Comparison of ENCODE assay signal across 18 mouse cellular contexts in genomic region chrX:74388153-74388552, GRCm38 (mm10). TPM values are rescaled to one million over a fixed set of nuclear protein-coding genes. Genes with fewer than 3 reads are reported as not detected.
DNase-seq lines count a peak whose midpoint lies in the region; ATAC-seq and TF ChIP-seq lines count a peak whose summit lies in the region.
"Had no signal": no experiment of that assay in that cellular context is flagged by ENCODE, and none has a peak within 500 bp of the region (broad histone marks: within the 10 kb centered on the region; RNA-seq: fewer than 3 reads in every experiment).

No protein-coding gene starts in this region.

- H3K27ac ChIP-seq in midbrain, postnatal 0 days (ENCODE audit: low read depth, low read length): no peak overlapping the region
- H3K27ac ChIP-seq in midbrain, embryonic 10.5 days (replicated peaks): no peak overlapping the region
- H3K27ac ChIP-seq in liver, embryonic 13.5 days: peak overlapping the region; percentile 59
- H3K27ac ChIP-seq in liver, postnatal 0 days (ENCODE audit: low read depth): no peak overlapping the region
- H3K27ac ChIP-seq: embryonic facial prominence, embryonic 10.5 days; forebrain, embryonic 13.5 days; hindbrain, embryonic 14.5 days had no signal

- no peak for TF ChIP-seq CTCF in midbrain, postnatal 0 days (IDR thresholded peaks at IDR 0.05)
- no peak for TF ChIP-seq CTCF in liver, postnatal 0 days (IDR thresholded peaks at IDR 0.05; ENCODE audit: low read depth)

- H3K4me1 ChIP-seq in midbrain, postnatal 0 days (ENCODE audit: insufficient read depth, low read length): 0 out of 2 replicates have a peak, but pooled peaks cover 3% of the 10 kb centered on the region
- H3K4me1 ChIP-seq in midbrain, embryonic 10.5 days: peaks cover 6% of the 10 kb centered on the region; the same call in 1 of the 2 replicates
- peaks cover 44% of the 10 kb centered on the region for H3K4me1 ChIP-seq in liver, embryonic 13.5 days (replicated peaks)
- peaks cover 2% of the 10 kb centered on the region; the same call in 1 of the 2 replicates for H3K4me1 ChIP-seq in liver, postnatal 0 days (ENCODE audit: insufficient read depth)
- H3K4me1 ChIP-seq: embryonic facial prominence, embryonic 10.5 days had no signal

- TF ChIP-seq EP300 in liver, postnatal 0 days (IDR thresholded peaks at IDR 0.05; ENCODE audit: low read depth): peak; percentile 68

- ATAC-seq in midbrain, postnatal 0 days (ENCODE audit: low FRiP score): no peak
- ATAC-seq in liver, embryonic 13.5 days (ENCODE audit: low read depth): peak; percentile 25
- no peak for ATAC-seq in liver, postnatal 0 days
- ATAC-seq: forebrain, embryonic 13.5 days; forebrain, postnatal 0 days had no signal

- no peaks in the 10 kb centered on the region; the same call in 1 of the 2 replicates for H3K36me3 ChIP-seq in midbrain, postnatal 0 days (ENCODE audit: insufficient read depth, low read length)
- peaks cover 31% of the 10 kb centered on the region for H3K36me3 ChIP-seq in midbrain, embryonic 10.5 days
- H3K36me3 ChIP-seq in liver, embryonic 13.5 days: 0 out of 2 replicates have a peak, but pooled peaks cover 4% of the 10 kb centered on the region
- H3K36me3 ChIP-seq in liver, postnatal 0 days (replicated peaks; ENCODE audit: insufficient read depth, low read length): 0 out of 2 replicates have a peak, but pooled peaks cover 12% of the 10 kb centered on the region

- H3K9ac ChIP-seq in midbrain, postnatal 0 days (replicated peaks; ENCODE audit: low read length, poor library complexity, severe bottlenecking): 0 out of 2 replicates have a peak overlapping the region, but pooled peaks have one; percentile 2
- no peak overlapping the region for H3K9ac ChIP-seq in liver, embryonic 13.5 days
- no peak overlapping the region for H3K9ac ChIP-seq in liver, postnatal 0 days (replicated peaks)
- H3K9ac ChIP-seq: forebrain, embryonic 13.5 days; forebrain, postnatal 0 days; hindbrain, embryonic 14.5 days had no signal

- H3K9me3 ChIP-seq in midbrain, postnatal 0 days (ENCODE audit: low read length): no peaks in the 10 kb centered on the region
- no peaks in the 10 kb centered on the region for H3K9me3 ChIP-seq in midbrain, embryonic 10.5 days (replicated peaks)
- H3K9me3 ChIP-seq in liver, embryonic 13.5 days (replicated peaks): no peaks in the 10 kb centered on the region
- H3K9me3 ChIP-seq in liver, postnatal 0 days (ENCODE audit: low read length): no peaks in the 10 kb centered on the region
- H3K9me3 ChIP-seq: embryonic facial prominence, embryonic 10.5 days; forebrain, embryonic 13.5 days had no signal

- H3K4me3 ChIP-seq in midbrain, postnatal 0 days (ENCODE audit: low read depth, low read length): no peak overlapping the region
- H3K4me3 ChIP-seq in midbrain, embryonic 10.5 days: no peak overlapping the region
- H3K4me3 ChIP-seq in liver, embryonic 13.5 days (replicated peaks): no peak overlapping the region
- H3K4me3 ChIP-seq in liver, postnatal 0 days (ENCODE audit: low read depth, low read length): no peak overlapping the region
- H3K4me3 ChIP-seq: embryonic facial prominence, embryonic 10.5 days; forebrain, embryonic 13.5 days had no signal

- DNase-seq in midbrain, postnatal 0 days (ENCODE audit: low spot score): no peak
- DNase-seq in midbrain, embryonic 10.5 days (ENCODE audit: low spot score): no peak
- no peak for DNase-seq in liver, embryonic 13.5 days
- DNase-seq in liver, postnatal 0 days: no peak
- DNase-seq in ovary, postnatal 36 days (ENCODE audit: low spot score): no peak
- no peak for DNase-seq in cerebellum, adult 11 months
- no peak for DNase-seq in urinary bladder, postnatal 36 days (ENCODE audit: low spot score in 2 of 2)
- DNase-seq: adrenal gland, postnatal 10 days; cerebellum, adult 18-20 months; cerebellum, postnatal 10 days; forebrain, postnatal 0 days; gastrocnemius, postnatal 36 days; heart, adult 11 months; heart, postnatal 10 days had no signal

- H3K27me3 ChIP-seq in midbrain, postnatal 0 days (ENCODE audit: insufficient read depth, low read length): no peaks in the 10 kb centered on the region
- no peaks in the 10 kb centered on the region for H3K27me3 ChIP-seq in midbrain, embryonic 10.5 days (ENCODE audit: low read depth, poor library complexity, severe bottlenecking)
- H3K27me3 ChIP-seq in liver, embryonic 13.5 days: no peaks in the 10 kb centered on the region
- H3K27me3 ChIP-seq in liver, postnatal 0 days (ENCODE audit: insufficient read depth, low read length): no peaks in the 10 kb centered on the region
- H3K27me3 ChIP-seq: CH12.LX; forebrain, embryonic 13.5 days had no signal

- H3K4me2 ChIP-seq in midbrain, postnatal 0 days (ENCODE audit: low read depth, low read length, poor library complexity, severe bottlenecking): no peak overlapping the region
- no peak overlapping the region for H3K4me2 ChIP-seq in liver, embryonic 13.5 days
- no peak overlapping the region for H3K4me2 ChIP-seq in liver, postnatal 0 days (ENCODE audit: low read depth, low read length)
- H3K4me2 ChIP-seq: forebrain, embryonic 13.5 days; hindbrain, embryonic 14.5 days had no signal

RNA-seq across cellular contexts. Expression of gene Fam3a, which starts 4.9 kb away (rescaled TPM):
- total RNA-seq in midbrain, postnatal 0 days (2014; rRNA removed): 23.6 and 29.9 TPM in 2 replicates
- 31.2 and 33.4 TPM in 2 replicates for polyA plus RNA-seq in midbrain, postnatal 0 days (2015; fragmentation: Nextera tagmentation; extraction: Ambion mirVana)
- 27.0 and 31.3 TPM in 2 replicates for polyA plus RNA-seq in midbrain, embryonic 10.5 days (2016; fragmentation: Nextera tagmentation; extraction: Ambion mirVana)
- 8.6 and 9.6 TPM in 2 replicates for polyA plus RNA-seq in liver, embryonic 13.5 days (2015; fragmentation: Nextera tagmentation; extraction: Ambion mirVana)
- polyA plus RNA-seq in liver, postnatal 0 days (2015; fragmentation: Nextera tagmentation; extraction: Ambion mirVana): 9.7 and 11.1 TPM in 2 replicates

RNA-seq across cellular contexts. Expression of gene Ikbkg, which starts 4.9 kb away (rescaled TPM):
- 20.4 and 24.7 TPM in 2 replicates for total RNA-seq in midbrain, postnatal 0 days (2014; rRNA removed)
- 11.5 and 12.4 TPM in 2 replicates for polyA plus RNA-seq in midbrain, postnatal 0 days (2015; fragmentation: Nextera tagmentation; extraction: Ambion mirVana)
- 20.9 and 23.3 TPM in 2 replicates for polyA plus RNA-seq in midbrain, embryonic 10.5 days (2016; fragmentation: Nextera tagmentation; extraction: Ambion mirVana)
- 20.2 and 22.3 TPM in 2 replicates for polyA plus RNA-seq in liver, embryonic 13.5 days (2015; fragmentation: Nextera tagmentation; extraction: Ambion mirVana)
- 11.7 and 12.9 TPM in 2 replicates for polyA plus RNA-seq in liver, postnatal 0 days (2015; fragmentation: Nextera tagmentation; extraction: Ambion mirVana)

RNA-seq across cellular contexts. Expression of gene Slc10a3, which starts 15.0 kb away (rescaled TPM):
- total RNA-seq in midbrain, postnatal 0 days (2014; rRNA removed): 6.2 and 9.4 TPM in 2 replicates
- polyA plus RNA-seq in midbrain, postnatal 0 days (2015; fragmentation: Nextera tagmentation; extraction: Ambion mirVana): 6.1 and 6.9 TPM in 2 replicates
- polyA plus RNA-seq in midbrain, embryonic 10.5 days (2016; fragmentation: Nextera tagmentation; extraction: Ambion mirVana): 10.9 and 11.3 TPM in 2 replicates
- 8.2 and 8.4 TPM in 2 replicates for polyA plus RNA-seq in liver, embryonic 13.5 days (2015; fragmentation: Nextera tagmentation; extraction: Ambion mirVana)
- polyA plus RNA-seq in liver, postnatal 0 days (2015; fragmentation: Nextera tagmentation; extraction: Ambion mirVana): 7.7 and 7.8 TPM in 2 replicates

RNA-seq across cellular contexts. Expression of gene Ubl4a, which starts 15.1 kb away (rescaled TPM):
- total RNA-seq in midbrain, postnatal 0 days (2014; rRNA removed): 46.3 and 53.6 TPM in 2 replicates
- 67.1 and 75.0 TPM in 2 replicates for polyA plus RNA-seq in midbrain, postnatal 0 days (2015; fragmentation: Nextera tagmentation; extraction: Ambion mirVana)
- 74.8 and 75.4 TPM in 2 replicates for polyA plus RNA-seq in midbrain, embryonic 10.5 days (2016; fragmentation: Nextera tagmentation; extraction: Ambion mirVana)
- 39.8 and 47.2 TPM in 2 replicates for polyA plus RNA-seq in liver, embryonic 13.5 days (2015; fragmentation: Nextera tagmentation; extraction: Ambion mirVana)
- polyA plus RNA-seq in liver, postnatal 0 days (2015; fragmentation: Nextera tagmentation; extraction: Ambion mirVana): 38.3 TPM in 2 replicates

RNA-seq across cellular contexts. Expression of gene Lage3, which starts 34.7 kb away (rescaled TPM):
- 40.2 and 67.1 TPM in 2 replicates for total RNA-seq in midbrain, postnatal 0 days (2014; rRNA removed)
- 62.0 and 65.8 TPM in 2 replicates for polyA plus RNA-seq in midbrain, postnatal 0 days (2015; fragmentation: Nextera tagmentation; extraction: Ambion mirVana)
- 118 and 122 TPM in 2 replicates for polyA plus RNA-seq in midbrain, embryonic 10.5 days (2016; fragmentation: Nextera tagmentation; extraction: Ambion mirVana)
- 62.2 and 71.7 TPM in 2 replicates for polyA plus RNA-seq in liver, embryonic 13.5 days (2015; fragmentation: Nextera tagmentation; extraction: Ambion mirVana)
- 46.6 and 48.3 TPM in 2 replicates for polyA plus RNA-seq in liver, postnatal 0 days (2015; fragmentation: Nextera tagmentation; extraction: Ambion mirVana)
